In genomic region chr8:84042066-84042947, GRCm38 (mm10) we compare ENCODE assay signal across 8 mouse cellular contexts. TPM values are rescaled to one million over a fixed set of nuclear protein-coding genes. Genes with fewer than 3 reads are reported as not detected.
DNase-seq lines count a peak whose midpoint lies in the region; ATAC-seq and TF ChIP-seq lines count a peak whose summit lies in the region.

Il27ra (minus strand) TSS chr8:84042589.

- peak; percentile 79 for TF ChIP-seq CTCF in Patski (IDR thresholded peaks at IDR 0.05)
- peak; percentile 90 for TF ChIP-seq CTCF in lung, embryonic 14.5 days (IDR thresholded peaks at IDR 0.05; ENCODE audit: low read depth)
- TF ChIP-seq CTCF in thymus, adult 2 months (IDR thresholded peaks at IDR 0.05; ENCODE audit: borderline replicate concordance, control insufficient read depth, extremely low read depth, insufficient read depth, low read length, poor library complexity), result peak; percentile 42; the same call in 1 of the 2 replicates

- H3K4me3 ChIP-seq in embryonic facial prominence, embryonic 14.5 days (ENCODE audit: low read depth, low read length), result peak within 1 kb of the TSS; percentile 45
- H3K4me3 ChIP-seq in heart, embryonic 12.5 days, result peak within 1 kb of the TSS; percentile 54
- H3K4me3 ChIP-seq in kidney, embryonic 14.5 days (ENCODE audit: low read length), result peak within 1 kb of the TSS; percentile 39
- peak within 1 kb of the TSS; percentile 38 for H3K4me3 ChIP-seq in lung, embryonic 14.5 days (ENCODE audit: low read depth, low read length)
- H3K4me3 ChIP-seq in neural tube, embryonic 15.5 days (replicated peaks), result peak within 1 kb of the TSS; percentile 31
- H3K4me3 ChIP-seq in thymus, adult 2 months (ENCODE audit: control insufficient read depth, insufficient read depth, low read length), result peak within 1 kb of the TSS; percentile 75

- CTCF ChIA-PET in Patski (lab: Charles Lee), result no interaction called here

- peak within 1 kb of the TSS; percentile 58 for H3K9ac ChIP-seq in embryonic facial prominence, embryonic 14.5 days (ENCODE audit: low read depth, low read length)
- peak within 1 kb of the TSS; percentile 70 for H3K9ac ChIP-seq in heart, embryonic 12.5 days
- peak within 1 kb of the TSS; percentile 38 for H3K9ac ChIP-seq in kidney, embryonic 14.5 days (ENCODE audit: low read depth, low read length)
- peak within 1 kb of the TSS; percentile 36; the same call in 1 of the 2 replicates for H3K9ac ChIP-seq in lung, embryonic 14.5 days
- peak within 1 kb of the TSS; percentile 31; the same call in 1 of the 2 replicates for H3K9ac ChIP-seq in neural tube, embryonic 15.5 days (replicated peaks)

- in situ Hi-C loops in Patski (cut with MboI; ENCODE audit: low pct_unique_long_range_greater_than_20kb), result no loop called here

- H3K27ac ChIP-seq in embryonic facial prominence, embryonic 14.5 days (replicated peaks; ENCODE audit: low read depth, low read length), result no peak within 1 kb of the TSS
- H3K27ac ChIP-seq in heart, embryonic 12.5 days (ENCODE audit: poor library complexity, severe bottlenecking), result no peak within 1 kb of the TSS
- no peak within 1 kb of the TSS for H3K27ac ChIP-seq in kidney, embryonic 14.5 days (ENCODE audit: low read depth, low read length)
- no peak within 1 kb of the TSS for H3K27ac ChIP-seq in lung, embryonic 14.5 days (ENCODE audit: low read depth)
- no peak within 1 kb of the TSS for H3K27ac ChIP-seq in neural tube, embryonic 15.5 days (replicated peaks)
- H3K27ac ChIP-seq in thymus, adult 2 months (ENCODE audit: control insufficient read depth, insufficient read depth, low read length), result peak within 1 kb of the TSS; percentile 40

- TF ChIP-seq POLR2A in thymus, adult 2 months (IDR thresholded peaks at IDR 0.05; ENCODE audit: control insufficient read depth, extremely low read depth, insufficient read depth, low read length, poor library complexity), result peak; percentile 38; the same call in 1 of the 2 replicates

- H3K4me2 ChIP-seq in embryonic facial prominence, embryonic 14.5 days (ENCODE audit: low read depth, low read length), result peak within 1 kb of the TSS; percentile 79
- H3K4me2 ChIP-seq in heart, embryonic 12.5 days, result peak within 1 kb of the TSS; percentile 83
- H3K4me2 ChIP-seq in kidney, embryonic 14.5 days (replicated peaks; ENCODE audit: low read depth, low read length), result peak within 1 kb of the TSS; percentile 79
- H3K4me2 ChIP-seq in lung, embryonic 14.5 days, result peak within 1 kb of the TSS; percentile 80
- peak within 1 kb of the TSS; percentile 66 for H3K4me2 ChIP-seq in neural tube, embryonic 15.5 days

- POLR2A ChIA-PET in Patski (lab: Charles Lee), result no interaction called here

- H3K36me3 ChIP-seq in embryonic facial prominence, embryonic 14.5 days (ENCODE audit: control insufficient read depth, insufficient read depth, low read length), result no peaks in the 10 kb centered on the region
- no peaks in the 10 kb centered on the region for H3K36me3 ChIP-seq in heart, embryonic 12.5 days
- no peaks in the 10 kb centered on the region for H3K36me3 ChIP-seq in kidney, embryonic 14.5 days (ENCODE audit: control insufficient read depth, insufficient read depth, low read length)
- H3K36me3 ChIP-seq in lung, embryonic 14.5 days (ENCODE audit: insufficient read depth), result no peaks in the 10 kb centered on the region
- no peaks in the 10 kb centered on the region for H3K36me3 ChIP-seq in neural tube, embryonic 15.5 days
- peaks cover 12% of the 10 kb centered on the region for H3K36me3 ChIP-seq in thymus, adult 2 months (ENCODE audit: control insufficient read depth, insufficient read depth, low read length)

- WGBS in embryonic facial prominence, embryonic 14.5 days, result 5% methylated on average over 34 of the region's 40 CpGs
- 3% methylated on average over 40 of the region's 40 CpGs for WGBS in heart, embryonic 12.5 days
- WGBS in kidney, embryonic 14.5 days, result 5% methylated on average over 37 of the region's 40 CpGs
- WGBS in lung, embryonic 14.5 days, result 6% methylated on average over 40 of the region's 40 CpGs
- 4% methylated on average over 40 of the region's 40 CpGs for WGBS in neural tube, embryonic 15.5 days
- WGBS in thymus, adult 2 months, result under 1% methylated on average over 40 of the region's 40 CpGs

- peak; percentile 58 for DNase-seq in 416B (ENCODE audit: low read depth)
- DNase-seq in Patski (ENCODE audit: low read depth, low spot score), result no peak
- DNase-seq in embryonic facial prominence, embryonic 14.5 days (ENCODE audit: low spot score), result peak; percentile 72
- DNase-seq in lung, embryonic 14.5 days, result peak; percentile 83
- DNase-seq in thymus, adult 2 months, result peak; percentile 81

- H3K9me3 ChIP-seq in embryonic facial prominence, embryonic 14.5 days (ENCODE audit: control insufficient read depth, low read length), result no peaks in the 10 kb centered on the region
- 0 out of 2 replicates have a peak, but pooled peaks cover 3% of the 10 kb centered on the region for H3K9me3 ChIP-seq in heart, embryonic 12.5 days (replicated peaks)
- no peaks in the 10 kb centered on the region; the same call in 1 of the 2 replicates for H3K9me3 ChIP-seq in kidney, embryonic 14.5 days (ENCODE audit: control insufficient read depth, low read length)
- no peaks in the 10 kb centered on the region for H3K9me3 ChIP-seq in lung, embryonic 14.5 days (ENCODE audit: low read depth, low read length)
- no peaks in the 10 kb centered on the region for H3K9me3 ChIP-seq in neural tube, embryonic 15.5 days (replicated peaks)

- H3K27me3 ChIP-seq in Patski, result peaks cover 4% of the 10 kb centered on the region
- H3K27me3 ChIP-seq in embryonic facial prominence, embryonic 14.5 days (replicated peaks; ENCODE audit: control insufficient read depth, insufficient read depth, low read length), result peaks cover 57% of the 10 kb centered on the region
- H3K27me3 ChIP-seq in heart, embryonic 12.5 days (replicated peaks), result peaks cover 51% of the 10 kb centered on the region
- H3K27me3 ChIP-seq in kidney, embryonic 14.5 days (ENCODE audit: control insufficient read depth, insufficient read depth, low read length), result peaks cover 35% of the 10 kb centered on the region
- peaks cover 46% of the 10 kb centered on the region for H3K27me3 ChIP-seq in lung, embryonic 14.5 days (ENCODE audit: insufficient read depth, low read length)
- H3K27me3 ChIP-seq in neural tube, embryonic 15.5 days (replicated peaks), result peaks cover 62% of the 10 kb centered on the region
- no peaks in the 10 kb centered on the region for H3K27me3 ChIP-seq in thymus, adult 2 months (ENCODE audit: control insufficient read depth, insufficient read depth, low read length)

- peaks cover 5% of the 10 kb centered on the region; the same call in 1 of the 2 replicates for H3K4me1 ChIP-seq in embryonic facial prominence, embryonic 14.5 days (ENCODE audit: control insufficient read depth, insufficient read depth, low read length)
- peaks cover 22% of the 10 kb centered on the region for H3K4me1 ChIP-seq in heart, embryonic 12.5 days (replicated peaks)
- H3K4me1 ChIP-seq in kidney, embryonic 14.5 days (ENCODE audit: control insufficient read depth, insufficient read depth, low read length), result peaks cover 11% of the 10 kb centered on the region; the same call in 1 of the 2 replicates
- H3K4me1 ChIP-seq in lung, embryonic 14.5 days (ENCODE audit: insufficient read depth), result no peaks in the 10 kb centered on the region
- peaks cover 20% of the 10 kb centered on the region for H3K4me1 ChIP-seq in neural tube, embryonic 15.5 days
- peaks cover 25% of the 10 kb centered on the region for H3K4me1 ChIP-seq in thymus, adult 2 months (replicated peaks; ENCODE audit: control insufficient read depth, insufficient read depth, low read length)

- ATAC-seq in Patski, result no peak
- ATAC-seq in embryonic facial prominence, embryonic 14.5 days (ENCODE audit: low read depth), result 0 out of 2 replicates have a peak, but pooled peaks have one; percentile 50
- ATAC-seq in heart, embryonic 12.5 days (ENCODE audit: insufficient number of reproducible peaks, low FRiP score), result peak; percentile 74
- peak; percentile 79 for ATAC-seq in kidney, embryonic 14.5 days (ENCODE audit: low FRiP score, low TSS enrichment)
- peak; percentile 82 for ATAC-seq in lung, embryonic 14.5 days (ENCODE audit: insufficient read depth)
- ATAC-seq in neural tube, embryonic 15.5 days (ENCODE audit: low FRiP score), result peak; percentile 64

RNA-seq across cellular contexts. Expression of gene Il27ra, which starts in this region (rescaled TPM):
- 0.18 TPM for polyA plus RNA-seq in Patski (2021)
- 1.5 and 1.8 TPM in 2 replicates for polyA plus RNA-seq in embryonic facial prominence, embryonic 14.5 days (2014; fragmentation: Nextera tagmentation; extraction: Ambion mirVana)
- polyA plus RNA-seq in heart, embryonic 12.5 days (2016; fragmentation: Nextera tagmentation; extraction: Ambion mirVana), result 4.4 and 5.3 TPM in 2 replicates
- 1.4 and 1.6 TPM in 2 replicates for polyA plus RNA-seq in kidney, embryonic 14.5 days (2014; fragmentation: Nextera tagmentation; extraction: Ambion mirVana)
- 1.1 TPM in 2 replicates for polyA plus RNA-seq in lung, embryonic 14.5 days (2014; fragmentation: Nextera tagmentation; extraction: Ambion mirVana)
- 0.37 and 1.7 TPM in 2 replicates for polyA plus RNA-seq in neural tube, embryonic 15.5 days (2015; fragmentation: Nextera tagmentation; extraction: Ambion mirVana)
- 82.6 and 84.0 TPM in 2 replicates for polyA plus RNA-seq in thymus, adult 2 months (2012; rRNA removed)

Comparison
In these comparisons a context has a peak if more than half of its experiments do, and no peak if none do; other contexts are left out.
1. RNA of gene Il27ra (polyA plus RNA-seq): 82.6 to 84.0 TPM in thymus, adult 2 months; 4.4 to 5.3 TPM in heart, embryonic 12.5 days, 1.5 to 1.8 TPM in embryonic facial prominence, embryonic 14.5 days, 1.4 to 1.6 TPM in kidney, embryonic 14.5 days, 1.1 TPM in lung, embryonic 14.5 days, 0.37 to 1.7 TPM in neural tube, embryonic 15.5 days and 0.18 TPM in Patski (single experiment); every median in the first group is over 10 times any median in the second.
2. Peak in every context shown above with its lines, with median percentiles within 50 percentile points of each other: CTCF ChIP-seq, H3K4me2 ChIP-seq, H3K4me3 ChIP-seq and H3K9ac ChIP-seq.